Mouse (Mus musculus): ENCODE measurements around the gene Adgrl2.

DNA sequence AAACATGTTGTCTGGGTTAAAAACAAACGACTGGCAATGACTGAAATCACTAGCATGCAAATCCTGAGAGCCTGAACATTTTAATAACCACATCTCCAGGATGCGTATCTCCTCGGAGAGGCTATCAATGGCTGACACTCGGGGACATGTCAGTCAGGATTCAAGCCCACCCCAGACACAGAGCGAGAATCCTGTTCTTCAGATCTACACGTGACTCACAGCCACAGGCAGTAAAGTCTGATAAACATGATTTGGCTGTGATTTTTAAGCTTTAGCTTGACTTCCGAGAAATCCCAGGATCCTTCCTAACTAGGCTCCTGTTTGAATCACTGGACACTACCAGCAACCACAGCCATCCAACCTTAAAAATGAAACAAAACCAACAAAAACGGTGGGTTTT, 44.8 kb downstream of the Adgrl2 start:
- TF ChIP-seq POLR2A (IDR thresholded peaks at IDR 0.05; ENCODE audit: control insufficient read depth in 1 of 2, insufficient read depth in 1 of 2, low read depth in 1 of 2, low read length in 2 of 2, poor library complexity in 1 of 2) = no peak
- TF ChIP-seq POLR2AphosphoS2 (IDR thresholded peaks at IDR 0.05; ENCODE audit: low read length) = no peak
- no peak for TF ChIP-seq GATA1 (IDR thresholded peaks at IDR 0.05; ENCODE audit: low read depth, low read length)
- no peak for TF ChIP-seq CTCF (IDR thresholded peaks at IDR 0.05 in 2 of 3, conservative IDR thresholded peaks at IDR 0.05 in 1 of 3; ENCODE audit: control insufficient read depth in 1 of 3, insufficient read depth in 1 of 3, low read depth in 2 of 3, low read length in 3 of 3, poor library complexity in 1 of 3, severe bottlenecking in 1 of 3)
- TF ChIP-seq ZNF384 (IDR thresholded peaks at IDR 0.05; ENCODE audit: low read depth, low read length) = no peak
- TF ChIP-seq HCFC1 (IDR thresholded peaks at IDR 0.05; ENCODE audit: low read depth, low read length) = no peak
- no peak for TF ChIP-seq CHD2 (IDR thresholded peaks at IDR 0.05; ENCODE audit: low read length)
- TF ChIP-seq MYC (IDR thresholded peaks at IDR 0.05; ENCODE audit: low read depth, low read length) = no peak
- no peak for TF ChIP-seq TCF12 (IDR thresholded peaks at IDR 0.05; ENCODE audit: low read depth, low read length)
- no peak for TF ChIP-seq USF1 (IDR thresholded peaks at IDR 0.05; ENCODE audit: low read depth, low read length)
- TF ChIP-seq NRF1 (IDR thresholded peaks at IDR 0.05; ENCODE audit: insufficient read depth, low read depth, low read length, poor library complexity, severe bottlenecking) = no peak
- no peak for TF ChIP-seq E2F4 (IDR thresholded peaks at IDR 0.05; ENCODE audit: borderline replicate concordance, low read depth, low read length)
- no peak for TF ChIP-seq TAL1 (IDR thresholded peaks at IDR 0.05; ENCODE audit: low read length)

Data from MEL (cell line).